1 mouse cellular context compared by ENCODE assay signal in the genomic region with DNA sequence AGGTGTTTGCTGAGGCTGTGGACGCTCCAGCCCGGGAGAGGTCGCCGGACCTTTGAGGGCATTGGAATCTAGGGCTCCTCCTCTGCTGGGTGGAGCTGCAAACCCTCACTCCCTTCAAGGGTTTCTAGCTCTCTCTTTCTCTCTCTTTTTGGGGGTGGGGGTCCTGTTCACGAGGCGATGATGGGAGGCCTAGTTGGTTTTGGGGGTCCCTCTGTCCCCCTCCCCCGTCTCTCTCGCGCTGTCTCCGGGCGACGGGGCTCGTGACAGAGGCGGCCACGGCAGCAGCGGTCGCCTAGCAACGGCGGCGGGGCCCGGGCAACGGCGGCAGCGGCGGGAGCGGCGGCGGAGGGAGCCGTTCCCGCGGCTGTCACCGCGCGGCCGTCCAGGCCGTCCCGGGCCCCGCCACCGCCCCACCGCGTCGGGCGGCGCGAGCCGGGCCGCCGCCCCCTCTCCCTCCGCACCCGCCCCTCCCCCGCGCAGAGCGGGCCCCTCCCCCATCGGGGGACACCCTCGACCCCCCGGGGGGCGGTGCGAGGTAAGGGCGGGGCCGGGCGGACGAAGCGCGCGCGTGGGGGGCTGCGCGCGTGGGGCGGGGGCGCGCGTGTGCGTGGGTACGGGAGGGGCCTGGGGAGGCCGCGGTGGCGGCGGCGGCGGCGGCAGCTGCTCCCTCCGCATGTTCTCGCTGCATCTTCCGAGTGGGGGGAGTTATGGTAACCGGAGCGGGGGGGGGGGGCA.
TF ChIP-seq lines count a peak whose summit lies in the region.

No protein-coding gene starts in this region.

TF ChIP-seq in CH12.LX, 34 proteins besides CTCF, POLR2A, EP300 and RAD21 (continued from another document):
- no peak for TF ChIP-seq ZMIZ1 (IDR thresholded peaks at IDR 0.05; ENCODE audit: low read depth, low read length)
- TF ChIP-seq GABPA (IDR thresholded peaks at IDR 0.05; ENCODE audit: insufficient replicate concordance, low read depth, low read length): no peak
